Mouse (Mus musculus): ENCODE measurements around the gene BC030499. TPM values are rescaled to one million over a fixed set of nuclear protein-coding genes. Genes with fewer than 3 reads are reported as not detected.
A peak's percentile ranks its signal among the peaks of the same experiment; 100 is the strongest.

The BC030499 gene
- polyA plus RNA-seq, 1 experiment: 0.27 TPM

DNA sequence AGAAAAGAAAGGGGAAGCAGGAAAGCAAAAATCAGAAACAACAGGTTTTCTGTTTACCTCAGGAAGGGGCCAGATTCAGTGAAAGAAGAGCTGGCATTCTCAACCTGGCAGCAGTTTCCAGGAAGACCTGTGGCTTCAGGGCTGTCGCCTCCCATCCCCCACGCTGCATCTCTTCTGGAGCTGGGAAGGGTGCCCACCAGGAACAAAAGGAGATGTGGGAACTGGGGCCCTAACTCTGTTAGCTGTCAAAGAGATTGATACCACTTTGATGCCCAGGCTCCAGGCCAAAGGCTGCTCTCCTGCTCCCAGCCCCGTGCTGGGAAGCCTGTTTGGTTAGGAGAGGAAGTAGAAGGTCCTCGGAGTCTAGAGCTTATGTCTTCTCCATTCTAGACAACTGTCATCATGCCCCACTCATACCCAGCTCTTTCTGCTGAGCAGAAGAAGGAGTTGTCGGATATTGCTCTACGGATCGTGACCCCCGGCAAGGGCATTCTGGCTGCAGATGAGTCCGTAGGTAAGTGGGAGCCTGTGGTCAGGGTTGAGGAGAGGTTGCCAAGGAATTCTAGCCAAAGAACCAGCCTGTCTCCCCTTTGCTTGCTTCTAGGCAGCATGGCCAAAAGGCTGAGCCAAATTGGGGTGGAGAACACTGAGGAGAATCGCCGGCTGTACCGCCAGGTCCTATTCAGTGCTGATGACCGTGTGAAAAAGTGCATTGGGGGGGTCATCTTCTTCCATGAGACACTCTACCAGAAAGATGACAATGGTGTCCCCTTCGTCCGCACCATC, 33.6 kb downstream of the BC030499 start:
- TF ChIP-seq POLR2A (IDR thresholded peaks at IDR 0.05; ENCODE audit: borderline replicate concordance, extremely low read depth, low read depth, low read length) (no peak), CTCF (IDR thresholded peaks at IDR 0.05; ENCODE audit: insufficient read depth, low read length) (no peak)
- Histone ChIP-seq H3K4me3 (replicated peaks; ENCODE audit: extremely low read depth, low read depth, low read length) (no peak overlapping the region), H3K4me1 (ENCODE audit: control insufficient read depth, insufficient read depth, low read length) (peaks cover 13% of the 10 kb centered on the region)
- 84% methylated on average over 15 of the region's 15 CpGs for WGBS
- DNase-seq: no peak

DNA sequence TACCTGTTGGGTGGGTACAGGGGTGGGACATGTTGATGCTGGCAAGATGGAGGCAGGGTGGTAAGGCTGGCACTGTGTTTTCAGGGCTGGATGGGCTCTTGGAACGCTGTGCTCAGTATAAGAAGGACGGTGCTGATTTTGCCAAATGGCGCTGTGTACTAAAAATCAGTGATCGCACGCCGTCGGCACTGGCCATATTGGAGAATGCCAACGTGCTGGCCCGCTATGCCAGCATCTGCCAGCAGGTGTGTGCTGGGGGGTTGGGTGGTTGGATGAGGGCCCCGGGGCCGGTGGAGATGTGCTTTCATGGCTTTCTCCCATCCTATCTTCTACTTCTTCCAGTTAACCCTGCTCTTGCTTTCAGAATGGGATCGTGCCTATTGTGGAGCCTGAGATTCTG, 34.3 kb downstream of the BC030499 start:
- H3K4me1 ChIP-seq (ENCODE audit: control insufficient read depth, insufficient read depth, low read length): peaks cover 13% of the 10 kb centered on the region
- no peak overlapping the region for H3K4me3 ChIP-seq (replicated peaks; ENCODE audit: extremely low read depth, low read depth, low read length)
- 94% methylated on average over 12 of the region's 12 CpGs for WGBS
- TF ChIP-seq CTCF (IDR thresholded peaks at IDR 0.05; ENCODE audit: insufficient read depth, low read length): no peak
- no peak for TF ChIP-seq POLR2A (IDR thresholded peaks at IDR 0.05; ENCODE audit: borderline replicate concordance, extremely low read depth, low read depth, low read length)
- no peak for DNase-seq

DNA sequence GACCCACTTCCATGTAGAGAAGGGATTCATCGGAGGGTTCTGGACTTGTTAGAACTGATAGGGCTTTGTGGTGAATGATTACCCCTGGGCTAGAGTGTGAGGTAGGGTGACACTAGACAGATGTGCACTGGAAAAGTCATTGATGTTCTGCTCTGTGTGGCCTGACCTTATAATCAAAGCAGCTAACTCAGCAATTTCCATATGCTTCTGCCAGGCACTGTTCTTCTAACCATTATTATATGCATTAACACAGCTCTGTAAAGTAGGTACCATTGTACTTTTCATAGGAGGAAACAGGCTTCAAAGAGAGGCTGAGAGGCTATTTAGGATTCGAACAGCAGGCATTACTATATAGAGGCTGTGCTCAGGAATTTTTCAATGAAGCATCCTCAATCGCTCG, 36.6 kb downstream of the BC030499 start:
- Histone ChIP-seq H3K4me1 (ENCODE audit: control insufficient read depth, insufficient read depth, low read length) (peaks cover 13% of the 10 kb centered on the region), H3K4me3 (replicated peaks; ENCODE audit: extremely low read depth, low read depth, low read length) (no peak overlapping the region)
- DNase-seq: no peak
- WGBS: 92% methylated on average over 4 of the region's 4 CpGs
- TF ChIP-seq POLR2A (IDR thresholded peaks at IDR 0.05; ENCODE audit: borderline replicate concordance, extremely low read depth, low read depth, low read length) (no peak), CTCF (IDR thresholded peaks at IDR 0.05; ENCODE audit: insufficient read depth, low read length) (no peak)

DNA sequence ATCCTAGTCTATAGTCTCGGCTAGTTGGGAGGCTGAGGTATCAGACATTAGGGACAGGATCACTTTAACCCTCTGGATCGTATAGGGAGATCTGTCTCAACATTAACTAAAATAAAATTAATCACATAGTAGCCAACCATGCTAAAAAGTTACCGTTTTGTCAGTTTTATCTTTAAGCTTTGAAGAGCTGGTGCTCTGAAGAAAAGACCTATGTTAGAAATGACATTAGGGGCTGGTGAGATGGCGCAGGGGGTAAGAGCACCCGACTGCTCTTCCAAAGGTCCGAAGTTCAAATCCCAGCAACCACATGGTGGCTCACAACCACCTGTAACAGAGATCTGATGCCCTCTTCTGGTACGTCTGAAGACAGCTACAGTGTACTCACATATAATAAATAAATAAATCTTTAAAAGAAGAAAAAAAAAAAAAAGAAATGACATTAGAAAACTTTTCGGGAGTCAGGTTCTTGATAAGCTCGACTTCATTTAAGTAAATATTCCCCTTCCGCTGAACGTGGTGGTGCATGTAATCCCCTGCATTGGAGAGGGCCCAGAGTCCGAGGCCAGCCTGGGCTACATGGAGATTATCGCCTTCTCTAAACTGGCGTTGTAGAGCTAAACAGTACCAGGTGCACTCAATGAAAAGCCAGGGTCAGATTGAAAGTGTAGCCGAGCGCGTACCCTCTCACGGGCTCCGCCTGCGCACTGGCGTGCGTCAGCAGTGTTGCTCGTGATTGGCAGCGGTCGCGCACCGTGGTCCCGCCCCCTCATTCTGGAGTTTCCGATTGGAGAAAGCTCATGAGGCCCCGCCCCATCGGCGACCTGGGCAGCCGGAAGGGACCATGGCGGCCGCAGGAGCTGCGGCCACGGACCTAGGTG, 37.2 kb downstream of the BC030499 start, which contains the start of gene Pigs:
Gene Pigs (plus strand): TSS at position 782 of the 878 bp plus-strand sequence.
- 9% methylated on average over 37 of the region's 37 CpGs for WGBS
- peak; percentile 94 for DNase-seq
- peaks cover 9% of the 10 kb centered on the region for H3K4me1 ChIP-seq (ENCODE audit: control insufficient read depth, insufficient read depth, low read length)
- TF ChIP-seq CTCF (IDR thresholded peaks at IDR 0.05; ENCODE audit: insufficient read depth, low read length) (no peak), POLR2A (IDR thresholded peaks at IDR 0.05; ENCODE audit: borderline replicate concordance, extremely low read depth, low read depth, low read length) (peak; percentile 74)
- peak within 1 kb of the TSS; percentile 98 for H3K4me3 ChIP-seq (replicated peaks; ENCODE audit: extremely low read depth, low read depth, low read length)

DNA sequence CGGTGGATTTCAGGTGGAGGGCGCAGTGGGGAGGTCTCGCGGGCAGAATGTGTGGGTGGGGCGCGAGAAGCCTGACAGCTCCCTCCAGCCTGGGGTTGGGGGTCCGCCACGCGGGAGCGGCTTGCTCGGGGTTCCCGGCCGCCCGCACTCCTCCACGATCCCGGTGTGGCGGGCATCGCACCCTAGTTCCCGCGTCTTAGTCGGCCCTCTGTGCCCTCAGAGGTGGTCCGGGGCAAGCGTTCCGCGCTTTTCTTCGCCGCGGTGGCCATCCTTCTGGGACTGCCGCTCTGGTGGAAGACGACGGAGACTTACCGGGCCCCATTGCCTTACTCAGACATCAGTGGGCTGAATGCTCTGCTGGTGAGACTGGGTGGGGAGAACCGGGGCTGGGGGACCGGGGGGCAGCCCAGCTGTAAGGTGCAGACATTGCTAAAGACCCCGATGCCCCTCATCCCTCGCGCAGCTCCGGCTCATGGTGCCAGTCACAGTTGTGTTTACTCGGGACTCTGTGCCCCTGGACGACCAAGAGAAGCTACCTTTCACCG, 37.9 kb downstream of the BC030499 start:
- TF ChIP-seq POLR2A (IDR thresholded peaks at IDR 0.05; ENCODE audit: borderline replicate concordance, extremely low read depth, low read depth, low read length) (no peak), CTCF (IDR thresholded peaks at IDR 0.05; ENCODE audit: insufficient read depth, low read length) (no peak)
- Histone ChIP-seq H3K4me3 (replicated peaks; ENCODE audit: extremely low read depth, low read depth, low read length) (peak overlapping the region; percentile 73), H3K4me1 (ENCODE audit: control insufficient read depth, insufficient read depth, low read length) (peaks cover 4% of the 10 kb centered on the region; the same call in 1 of the 2 replicates)
- WGBS: 2% methylated on average over 41 of the region's 41 CpGs
- no peak for DNase-seq

DNA sequence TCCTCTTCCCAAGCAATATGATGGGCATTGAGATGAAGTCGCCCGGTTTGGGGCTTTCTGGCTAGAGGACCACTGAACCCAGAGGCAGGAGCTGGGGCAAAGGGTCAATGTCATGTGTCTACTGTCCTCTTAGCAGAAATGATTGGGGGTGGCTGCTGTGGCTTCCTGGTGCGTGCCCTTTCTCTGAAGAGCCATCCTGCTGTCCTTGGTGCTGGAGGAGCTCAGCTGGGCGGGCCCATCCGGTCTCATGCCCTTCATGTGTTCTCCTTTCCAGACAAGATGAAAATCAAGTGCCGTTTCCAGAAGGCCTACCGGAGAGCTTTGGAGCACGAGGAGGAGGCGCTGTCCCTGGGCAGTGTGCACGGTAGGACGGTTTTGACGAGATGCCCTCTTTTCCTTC, 42.0 kb downstream of the BC030499 start:
- no peak overlapping the region for H3K4me3 ChIP-seq (replicated peaks; ENCODE audit: extremely low read depth, low read depth, low read length)
- H3K4me1 ChIP-seq (ENCODE audit: control insufficient read depth, insufficient read depth, low read length): peaks cover 4% of the 10 kb centered on the region; the same call in 1 of the 2 replicates
- 96% methylated on average over 12 of the region's 12 CpGs for WGBS
- no peak for DNase-seq
- TF ChIP-seq POLR2A (IDR thresholded peaks at IDR 0.05; ENCODE audit: borderline replicate concordance, extremely low read depth, low read depth, low read length): no peak
- TF ChIP-seq CTCF (IDR thresholded peaks at IDR 0.05; ENCODE audit: insufficient read depth, low read length): no peak

DNA sequence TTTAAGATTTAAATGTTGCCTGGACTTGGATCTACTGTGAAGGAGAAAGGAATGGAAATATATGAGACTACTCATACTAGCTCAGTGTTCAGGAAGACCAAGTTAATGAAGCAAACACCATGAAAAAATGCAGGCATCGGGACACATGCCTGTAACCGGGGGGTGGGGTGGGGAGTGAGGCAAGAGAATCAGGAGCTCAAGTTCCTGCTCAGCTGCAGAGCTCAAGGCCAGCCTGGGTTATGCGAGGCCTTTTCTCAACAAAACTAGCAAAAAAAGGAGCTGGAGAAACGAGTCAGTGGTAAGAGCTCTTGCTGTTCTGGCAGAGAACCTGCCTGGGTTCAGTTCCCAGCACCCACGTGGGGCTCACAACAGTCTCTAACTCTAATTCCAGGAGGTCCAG, 43.4 kb downstream of the BC030499 start:
- no peak for DNase-seq
- H3K4me3 ChIP-seq (replicated peaks; ENCODE audit: extremely low read depth, low read depth, low read length): no peak overlapping the region
- TF ChIP-seq CTCF (IDR thresholded peaks at IDR 0.05; ENCODE audit: insufficient read depth, low read length): no peak
- no peak for TF ChIP-seq POLR2A (IDR thresholded peaks at IDR 0.05; ENCODE audit: borderline replicate concordance, extremely low read depth, low read depth, low read length)
- peaks cover 2% of the 10 kb centered on the region; the same call in 1 of the 2 replicates for H3K4me1 ChIP-seq (ENCODE audit: control insufficient read depth, insufficient read depth, low read length)
- 92% methylated on average over 5 of the region's 5 CpGs for WGBS

DNA sequence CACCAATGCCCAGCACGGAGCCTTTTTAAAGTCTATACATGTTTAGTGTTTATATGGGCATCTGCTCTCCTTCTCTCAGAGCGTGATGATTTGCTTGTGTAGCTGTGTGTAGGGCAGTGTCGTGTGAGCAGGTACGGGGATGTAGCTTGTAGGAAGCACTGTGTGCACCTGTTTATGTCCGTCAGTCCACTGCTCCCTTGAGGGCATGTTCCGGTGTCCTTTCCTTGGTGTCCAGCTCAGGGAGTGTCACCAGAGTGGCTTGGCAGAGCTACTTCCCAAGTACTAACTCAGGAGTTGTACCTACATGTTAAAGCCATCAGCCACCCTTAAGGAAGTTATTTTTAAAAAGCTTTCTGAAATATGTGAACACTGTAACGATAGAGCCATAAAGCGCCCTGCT, 46.4 kb downstream of the BC030499 start:
- Histone ChIP-seq H3K4me1 (ENCODE audit: control insufficient read depth, insufficient read depth, low read length) (no peaks in the 10 kb centered on the region), H3K4me3 (replicated peaks; ENCODE audit: extremely low read depth, low read depth, low read length) (no peak overlapping the region)
- TF ChIP-seq CTCF (IDR thresholded peaks at IDR 0.05; ENCODE audit: insufficient read depth, low read length) (no peak), POLR2A (IDR thresholded peaks at IDR 0.05; ENCODE audit: borderline replicate concordance, extremely low read depth, low read depth, low read length) (no peak)
- 94% methylated on average over 8 of the region's 8 CpGs for WGBS
- DNase-seq: no peak

DNA sequence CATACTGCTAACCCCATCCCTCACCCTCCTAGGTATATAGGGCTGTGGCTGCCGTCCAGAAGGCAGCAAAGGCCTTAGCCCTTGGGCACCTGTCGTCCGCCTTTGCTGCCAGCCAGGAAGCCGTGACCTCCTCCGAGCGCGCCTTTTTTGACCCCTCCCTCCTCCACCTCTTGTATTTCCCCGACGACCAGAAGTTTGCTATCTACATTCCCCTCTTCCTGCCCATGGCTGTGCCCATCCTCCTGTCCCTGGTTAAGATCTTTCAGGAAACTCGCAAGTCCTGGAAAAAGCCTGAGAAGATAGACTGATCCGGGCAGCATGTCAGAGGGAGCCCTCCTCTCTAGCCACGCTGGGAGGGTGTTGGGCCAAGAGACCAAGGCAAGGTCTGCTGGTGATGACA, 51.1 kb downstream of the BC030499 start:
- TF ChIP-seq POLR2A (IDR thresholded peaks at IDR 0.05; ENCODE audit: borderline replicate concordance, extremely low read depth, low read depth, low read length): no peak
- no peak for TF ChIP-seq CTCF (IDR thresholded peaks at IDR 0.05; ENCODE audit: insufficient read depth, low read length)
- H3K4me3 ChIP-seq (replicated peaks; ENCODE audit: extremely low read depth, low read depth, low read length): no peak overlapping the region
- DNase-seq: no peak
- peaks cover 8% of the 10 kb centered on the region for H3K4me1 ChIP-seq (ENCODE audit: control insufficient read depth, insufficient read depth, low read length)
- whole genome bisulfite sequencing: 83% methylated on average over 12 of the region's 12 CpGs

Measured in lung, adult 2 months (tissue).